Mouse (Mus musculus) left cerebral cortex, postnatal 10 days (tissue): Measurements from ENCODE around the gene Scrn3. TPM values are rescaled to one million over a fixed set of nuclear protein-coding genes. Genes with fewer than 3 reads are reported as not detected.

ENCODE experiments used
- DNase-seq, 2 experiments: peaks; one replicate each; pipeline ENCODE4 v3.0.0; 2021 to 2022; ENCODE audit warnings: low spot score in 2 of 2, mixed read lengths in 1 of 2; ENCODE audit errors: extremely low spot score in 1 of 2
- intact Hi-C: fragments of 180-260 bp; cut with DNase I; formaldehyde crosslinking; loops from one replicate; pipeline ENCODE4 v1.15.1; 2025
- total RNA-seq, 2 experiments: library from RNA; stranded (reverse); gene quantifications; 2 replicates each; pipeline ENCODE4 v1.2.3; 2021

The Scrn3 gene
- total RNA-seq: 10 to 100 TPM in 1 of 2 experiments, 1 to 10 TPM in 1; 9.6 to 11.5 TPM

GRCm38 (mm10) chr2:73312152-73313116, at the start of gene Scrn3, which contains the start of gene Cir1:
Gene Scrn3 (plus strand): TSS chr2:73312601.
Gene Cir1 (minus strand): TSS chr2:73312701.
- peak; percentile 93 to 98 for DNase-seq
- intact Hi-C loops: loop anchor here (5.0 to 10.0 kb wide), 2 partner anchors 35 to 72 kb away; partner anchors contain the start of gene Gpr155

GRCm38 (mm10) chr2:73263172-73263765, 49.1 kb upstream of the Scrn3 start:
- DNase-seq: no peak
- intact Hi-C loops: no loop called here

DNA sequence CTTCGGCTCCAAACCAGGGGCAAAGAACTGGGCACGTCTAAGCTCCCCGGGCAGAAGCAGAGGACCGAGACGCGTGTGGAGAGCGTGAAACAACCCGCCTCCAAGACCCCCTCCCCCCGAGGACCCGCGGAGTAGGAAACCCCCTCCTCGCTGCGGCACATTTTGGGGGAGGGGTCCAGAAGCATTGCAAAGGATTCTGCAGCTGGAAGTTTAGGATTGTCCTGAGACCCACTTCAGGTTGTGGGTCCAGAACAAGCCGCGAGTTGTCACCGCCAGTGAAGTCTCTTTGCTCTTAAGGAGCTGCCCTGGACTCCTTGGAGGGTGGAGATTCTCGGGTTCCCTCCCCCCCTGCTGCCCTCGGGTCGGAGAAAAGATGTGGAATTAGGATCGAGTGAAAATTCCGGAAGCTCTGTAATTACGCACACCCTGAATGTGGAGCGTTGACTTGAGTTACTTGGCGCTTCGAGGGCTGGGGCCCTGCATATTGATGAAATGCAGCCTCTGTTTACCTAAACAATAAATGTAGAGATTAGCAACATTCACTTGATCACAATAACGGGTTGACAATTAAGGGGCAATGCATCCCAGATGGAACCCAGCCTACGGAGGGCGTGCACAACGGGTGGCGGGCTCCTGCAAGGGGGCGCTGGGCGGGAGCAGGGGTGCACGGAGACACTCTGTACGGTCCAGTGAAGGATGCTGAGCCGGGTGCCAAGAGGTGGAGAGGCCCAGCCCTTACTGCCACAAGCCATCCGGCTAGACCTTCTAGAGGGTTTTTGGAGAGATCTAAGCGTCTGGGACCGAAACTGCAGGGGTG, 48.4 kb upstream of the Scrn3 start:
- intact Hi-C loops: no loop called here
- peak in 1 of 2 experiments; percentile 42 for DNase-seq

GRCm38 (mm10) chr2:73264611-73265195, 47.7 kb upstream of the Scrn3 start:
- DNase-seq: no peak
- intact Hi-C loops: loop anchor here (5.0 kb wide), 1 partner anchor 747 kb away; no protein-coding TSS in a partner anchor

DNA sequence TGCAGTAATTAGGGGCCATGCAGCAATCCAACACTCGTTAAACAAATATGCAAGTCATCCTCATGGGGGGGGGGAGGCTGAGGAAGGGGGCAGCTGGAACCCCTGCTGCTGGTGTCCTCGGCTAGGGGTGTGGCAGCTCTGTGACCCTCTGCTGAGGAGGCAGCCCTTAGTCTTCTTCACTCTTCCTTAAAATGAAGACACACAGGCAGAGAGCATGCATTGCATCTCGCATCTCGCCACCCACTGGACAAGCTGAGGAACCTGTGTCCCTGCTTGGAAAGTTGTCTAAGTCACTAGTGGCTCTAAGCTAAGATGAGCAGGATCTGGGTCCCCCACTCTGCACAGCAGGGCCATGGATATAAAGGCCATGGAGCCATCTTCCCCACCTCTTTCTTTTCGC, 46.4 kb upstream of the Scrn3 start:
- DNase-seq: no peak
- intact Hi-C loops: loop anchor here (5.0 kb wide), 1 partner anchor 749 kb away; no protein-coding TSS in a partner anchor

DNA sequence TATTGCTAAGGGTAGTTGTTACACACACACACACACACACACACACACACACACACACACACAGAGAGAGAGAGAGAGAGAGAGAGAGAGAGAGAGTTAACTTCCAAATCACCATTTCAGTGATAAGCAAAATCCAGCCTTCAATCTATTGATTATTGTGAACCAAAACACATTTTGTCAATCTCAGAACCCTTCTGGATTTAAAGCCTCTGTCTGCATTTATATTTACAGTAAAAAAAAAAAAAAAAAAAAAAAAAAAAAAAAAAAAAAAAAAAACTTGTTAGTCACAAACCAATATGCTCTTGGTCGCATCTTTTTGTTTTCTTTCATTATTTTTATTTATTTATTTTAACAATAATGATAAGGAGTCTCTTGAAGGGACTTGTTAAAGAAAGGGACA, 45.8 kb upstream of the Scrn3 start:
- intact Hi-C loops: loop anchor here (5.0 kb wide), 1 partner anchor 749 kb away; no protein-coding TSS in a partner anchor
- no peak for DNase-seq

- no peak for DNase-seq
- intact Hi-C loops: loop anchor here (5.0 kb wide), 1 partner anchor 750 kb away; no protein-coding TSS in a partner anchor
Measured at GRCm38 (mm10) chr2:73267231-73267630, 45.2 kb upstream of the Scrn3 start.

- DNase-seq: no peak
- intact Hi-C loops: loop anchor here (5.0 kb wide), 1 partner anchor 751 kb away; no protein-coding TSS in a partner anchor
Measured at GRCm38 (mm10) chr2:73267818-73268217, 44.6 kb upstream of the Scrn3 start.

GRCm38 (mm10) chr2:73268281-73268680, 44.1 kb upstream of the Scrn3 start:
- DNase-seq: no peak
- intact Hi-C loops: loop anchor here (5.0 kb wide), 1 partner anchor 751 kb away; no protein-coding TSS in a partner anchor

- no peak for DNase-seq
- intact Hi-C loops: loop anchor here (5.0 kb wide), 1 partner anchor 752 kb away; no protein-coding TSS in a partner anchor
Measured at GRCm38 (mm10) chr2:73268836-73269395, 43.5 kb upstream of the Scrn3 start.

DNA sequence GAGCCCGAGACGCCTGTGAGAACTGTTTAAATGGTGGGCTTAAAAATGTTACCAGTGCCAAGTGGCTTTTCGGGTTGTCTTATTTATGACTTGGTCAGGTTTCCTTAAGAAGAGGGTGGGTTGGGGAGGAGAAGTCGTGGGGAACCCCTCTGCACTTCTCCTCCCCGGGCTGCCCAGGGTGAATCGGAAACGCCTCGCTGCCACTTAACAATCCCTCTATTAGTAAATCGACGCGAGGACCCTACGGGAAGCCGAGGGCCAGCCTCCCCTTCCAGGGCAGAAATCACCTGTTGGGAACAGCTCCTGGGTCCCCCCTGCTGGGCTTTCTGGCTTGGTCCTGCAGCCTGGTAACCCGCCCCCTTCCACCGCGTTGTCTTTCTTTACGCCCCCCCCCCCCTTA, 42.7 kb upstream of the Scrn3 start:
- no peak for DNase-seq
- intact Hi-C loops: loop anchor here (5.0 to 10.0 kb wide), 3 partner anchors 292 to 752 kb away; no protein-coding TSS in a partner anchor

DNA sequence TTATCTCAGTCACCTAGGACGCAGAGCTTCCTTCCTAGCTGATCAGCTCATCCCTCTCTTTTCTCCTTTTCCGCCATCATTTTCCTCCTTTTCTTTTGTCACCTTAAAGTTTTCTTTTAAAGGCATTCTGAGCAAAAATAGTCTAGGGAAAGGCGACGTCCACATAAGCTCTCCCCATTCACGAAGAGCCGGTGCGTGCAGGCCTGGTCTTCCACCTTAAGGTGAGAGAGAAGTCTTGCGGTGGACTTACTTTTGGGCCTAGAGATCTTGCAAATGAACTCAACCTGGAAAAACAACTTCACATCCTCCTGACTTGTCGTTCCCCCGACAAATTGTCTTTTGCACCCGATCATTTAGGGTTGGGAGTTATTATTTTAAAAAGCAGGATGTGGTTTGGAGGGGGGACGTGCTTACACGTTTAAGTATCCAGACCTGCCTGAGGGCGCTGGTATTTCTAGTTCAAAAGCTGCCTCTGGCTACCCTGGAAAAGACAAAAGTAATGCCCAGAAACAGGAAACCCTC, 42.3 kb upstream of the Scrn3 start:
- DNase-seq: no peak
- intact Hi-C loops: loop anchor here (5.0 to 10.0 kb wide), 2 partner anchors 293 to 635 kb away; no protein-coding TSS in a partner anchor

GRCm38 (mm10) chr2:73270593-73271458, 41.6 kb upstream of the Scrn3 start:
- DNase-seq: peak in 1 of 2 experiments; percentile 34
- intact Hi-C loops: loop anchor here (5.0 to 10.0 kb wide), 2 partner anchors 294 to 636 kb away; no protein-coding TSS in a partner anchor

DNA sequence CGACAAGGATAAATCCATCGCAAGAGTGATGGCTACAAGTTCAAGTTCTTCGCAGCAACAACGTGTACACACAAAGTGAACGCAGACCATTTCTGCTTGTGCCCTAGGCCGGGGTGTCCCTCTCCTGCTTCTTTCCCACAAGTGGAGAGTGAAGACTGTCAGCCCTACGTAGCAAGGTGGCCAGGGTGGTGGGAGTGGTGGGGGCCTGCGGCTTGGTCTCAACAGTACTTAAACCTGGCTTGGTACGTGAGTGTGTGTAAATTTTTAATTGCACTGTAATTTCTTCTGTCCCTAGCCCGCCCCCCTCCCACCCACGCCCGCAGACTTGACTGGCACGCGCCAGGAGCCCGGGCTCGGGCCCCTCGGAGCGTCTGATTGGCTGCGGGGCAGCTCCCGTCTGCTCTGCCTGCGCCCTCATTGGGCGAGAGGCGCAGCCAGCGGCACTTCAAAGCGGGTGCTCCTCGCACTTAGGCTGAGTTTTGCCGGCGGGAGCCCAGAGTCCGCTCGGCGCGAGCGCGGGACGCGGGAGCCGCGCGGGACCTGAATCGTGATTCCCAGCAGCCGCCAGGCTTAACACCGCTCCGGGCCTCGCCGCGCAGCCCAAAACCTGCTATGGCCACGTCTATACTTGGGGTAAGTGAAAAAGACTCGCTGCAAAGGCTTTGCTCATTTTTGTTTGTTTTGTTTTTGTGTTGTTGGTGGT, 40.8 kb upstream of the Scrn3 start, which contains the start of gene Sp9:
Gene Sp9, plus strand, starts transcription at position 467 of the 703 bp plus-strand sequence.
- intact Hi-C loops: loop anchor here (5.0 to 10.0 kb wide), 2 partner anchors 294 to 637 kb away; no protein-coding TSS in a partner anchor
- DNase-seq: peak in 1 of 2 experiments; percentile 60

- peak in 1 of 2 experiments; percentile 31 for DNase-seq
Measured at GRCm38 (mm10) chr2:73272351-73273248, 39.8 kb upstream of the Scrn3 start.

More at GRCm38 (mm10) chr2:73272351-73273248, 39.8 kb upstream of the Scrn3 start:
- intact Hi-C loops: loop anchor here (5.0 to 10.0 kb wide), 2 partner anchors 295 to 638 kb away; no protein-coding TSS in a partner anchor
